Mouse (Mus musculus) left cerebral cortex, adult 8-10 months (tissue): ENCODE results near the gene Nkpd1. TPM values are rescaled to one million over a fixed set of nuclear protein-coding genes. Genes with fewer than 3 reads are reported as not detected.
A peak's percentile ranks its signal among the peaks of the same experiment; 100 is the strongest.

Experiments used
- DNase-seq, 2 experiments: peaks; one replicate each; pipeline ENCODE4 v3.0.0; 2022; ENCODE audit warnings: low spot score in 2 of 2
- total RNA-seq, 4 experiments: library from RNA; stranded (reverse); gene quantifications; 2 replicates each; pipeline ENCODE4 v1.2.4; 2022

Nkpd1 gene
- total RNA-seq, 4 experiments from 2014 or later = 0.83 to 1.7 (median 1.1) TPM

DNA sequence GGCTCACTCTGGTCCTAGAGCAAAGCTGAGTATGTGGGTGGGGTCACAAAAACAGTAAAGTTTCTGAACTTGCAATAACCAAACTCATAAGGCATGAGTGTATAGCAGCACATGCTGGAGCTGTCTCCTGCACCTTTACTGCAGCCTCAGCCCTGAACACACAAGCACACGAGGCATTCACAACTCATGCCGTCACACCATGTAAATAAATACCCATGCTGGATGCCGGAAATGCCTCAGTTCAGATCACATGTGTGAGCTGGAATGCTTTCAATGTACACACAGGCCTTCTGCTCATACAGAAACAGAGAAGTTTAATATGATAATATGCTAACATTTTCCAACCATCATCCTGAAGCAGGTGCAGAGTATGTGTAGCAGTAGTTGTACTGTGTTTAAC, 28.4 kb downstream of the Nkpd1 start:
- no peak for DNase-seq

DNA sequence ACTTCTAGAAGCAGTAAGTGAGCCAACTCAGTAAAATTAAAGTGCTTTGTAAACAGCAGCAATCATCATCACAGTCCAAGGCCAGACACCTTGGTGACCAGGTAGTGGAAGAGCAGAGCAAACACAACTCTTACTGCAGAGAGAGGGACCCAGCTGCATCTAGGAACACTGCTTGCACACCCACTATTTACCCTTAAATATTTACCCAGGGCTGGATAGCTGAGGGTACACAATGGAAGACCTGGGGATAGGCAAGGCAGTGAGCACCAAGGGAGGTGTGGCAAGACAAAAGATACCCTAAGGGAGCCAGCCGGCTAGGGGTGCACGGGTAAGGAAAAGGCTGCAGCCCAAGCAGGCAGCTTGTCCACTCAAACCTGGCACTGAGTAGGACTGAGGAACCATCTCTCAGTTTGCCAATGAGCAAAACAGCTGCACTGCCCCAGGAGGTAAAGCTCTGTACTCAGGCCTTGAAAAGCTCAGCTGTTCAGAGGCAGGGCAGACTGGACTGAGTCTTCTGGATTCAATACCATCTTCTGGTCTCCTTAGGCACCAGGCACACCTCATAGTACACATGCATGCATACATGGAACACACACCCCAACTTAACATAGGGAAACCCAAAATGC, 29.8 kb downstream of the Nkpd1 start:
- DNase-seq = no peak

GRCm38 (mm10) chr7:19549394-19549793, 31.8 kb downstream of the Nkpd1 start:
- DNase-seq = no peak

DNA sequence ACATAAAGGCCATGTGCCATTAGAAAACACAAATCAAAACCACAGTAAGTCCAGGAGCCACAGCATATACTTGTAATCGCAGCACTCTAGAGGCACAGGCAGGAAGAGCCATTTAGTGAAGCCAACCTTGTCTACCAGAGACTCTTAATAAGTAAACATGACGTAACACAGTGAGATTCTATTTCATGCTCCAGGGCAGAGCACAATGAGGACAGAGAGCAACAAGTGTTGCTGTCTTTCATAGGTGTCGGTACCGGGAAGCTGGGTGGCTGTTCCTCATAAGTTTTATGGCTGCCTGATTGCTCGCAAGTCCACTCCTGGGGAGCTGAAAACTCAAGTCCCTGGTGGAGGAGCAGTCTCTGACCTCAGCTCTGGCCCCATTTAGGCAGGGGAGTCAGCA, 34.0 kb downstream of the Nkpd1 start:
- DNase-seq = no peak

GRCm38 (mm10) chr7:19552443-19552842, 34.8 kb downstream of the Nkpd1 start:
- no peak for DNase-seq

DNA sequence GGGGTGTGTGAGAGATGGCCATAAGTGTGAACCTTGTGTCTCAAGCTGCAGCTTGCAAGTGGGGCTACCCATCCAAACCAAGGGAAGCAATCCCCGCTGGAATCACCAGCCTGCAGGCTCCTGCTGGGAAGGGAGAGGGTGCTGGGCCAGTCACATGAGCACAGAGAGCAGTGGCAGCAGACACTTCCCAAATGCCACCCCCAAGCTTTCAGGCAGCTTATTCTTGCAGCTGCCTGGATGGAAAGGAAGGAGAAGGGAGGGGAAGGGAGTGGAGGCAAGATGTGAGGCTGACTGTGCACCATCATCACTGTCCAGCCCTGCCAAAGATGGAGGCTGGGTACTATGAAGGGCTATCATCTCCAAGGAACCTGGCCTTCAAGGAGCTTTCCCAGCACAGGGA, 36.5 kb downstream of the Nkpd1 start:
- DNase-seq = peak; percentile 45 to 72

GRCm38 (mm10) chr7:19557086-19557485, 39.4 kb downstream of the Nkpd1 start:
- DNase-seq = no peak

- peak in 1 of 2 experiments; percentile 43 for DNase-seq
Measured at GRCm38 (mm10) chr7:19557982-19558900, 40.6 kb downstream of the Nkpd1 start.

- no peak for DNase-seq
Measured at GRCm38 (mm10) chr7:19558965-19559364, 41.3 kb downstream of the Nkpd1 start.

DNA sequence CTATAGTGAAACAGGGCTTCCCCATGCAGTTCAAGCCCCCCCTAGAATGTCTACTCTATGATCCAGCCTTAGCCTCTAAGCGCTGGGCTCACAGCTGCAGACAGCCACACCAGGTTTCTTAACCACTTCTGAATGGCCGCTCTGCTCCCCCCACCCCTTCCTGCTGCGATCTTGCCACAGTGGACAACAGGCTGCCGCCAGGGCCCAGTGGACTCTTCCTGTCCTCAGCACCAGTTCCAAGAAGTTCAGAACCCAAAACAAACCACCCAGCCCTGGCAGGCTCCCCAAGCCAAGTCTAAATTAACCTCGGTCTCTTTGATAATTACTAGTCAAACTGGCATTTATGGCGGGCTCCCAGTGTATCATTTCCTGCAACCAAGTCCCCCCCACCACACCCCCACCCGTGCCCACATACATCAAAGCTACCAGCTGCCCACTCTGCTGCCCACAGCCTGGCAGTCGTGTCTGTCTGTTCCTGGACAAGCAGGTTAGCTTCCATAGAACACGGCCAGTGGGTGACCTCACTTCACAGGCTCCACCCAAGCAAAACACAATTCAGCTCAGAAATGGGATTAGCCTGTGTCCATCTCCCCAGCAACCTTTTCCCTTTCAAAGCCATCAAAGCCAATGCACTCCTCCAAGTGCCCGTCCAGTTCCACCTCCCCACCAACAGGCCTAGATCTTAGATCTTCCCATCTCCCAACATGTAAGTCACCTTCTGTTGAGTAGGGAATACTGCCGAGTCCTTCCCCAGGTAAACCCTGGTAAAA, 43.0 kb downstream of the Nkpd1 start:
- DNase-seq = no peak

GRCm38 (mm10) chr7:19561431-19561764, 43.8 kb downstream of the Nkpd1 start:
- no peak for DNase-seq

DNA sequence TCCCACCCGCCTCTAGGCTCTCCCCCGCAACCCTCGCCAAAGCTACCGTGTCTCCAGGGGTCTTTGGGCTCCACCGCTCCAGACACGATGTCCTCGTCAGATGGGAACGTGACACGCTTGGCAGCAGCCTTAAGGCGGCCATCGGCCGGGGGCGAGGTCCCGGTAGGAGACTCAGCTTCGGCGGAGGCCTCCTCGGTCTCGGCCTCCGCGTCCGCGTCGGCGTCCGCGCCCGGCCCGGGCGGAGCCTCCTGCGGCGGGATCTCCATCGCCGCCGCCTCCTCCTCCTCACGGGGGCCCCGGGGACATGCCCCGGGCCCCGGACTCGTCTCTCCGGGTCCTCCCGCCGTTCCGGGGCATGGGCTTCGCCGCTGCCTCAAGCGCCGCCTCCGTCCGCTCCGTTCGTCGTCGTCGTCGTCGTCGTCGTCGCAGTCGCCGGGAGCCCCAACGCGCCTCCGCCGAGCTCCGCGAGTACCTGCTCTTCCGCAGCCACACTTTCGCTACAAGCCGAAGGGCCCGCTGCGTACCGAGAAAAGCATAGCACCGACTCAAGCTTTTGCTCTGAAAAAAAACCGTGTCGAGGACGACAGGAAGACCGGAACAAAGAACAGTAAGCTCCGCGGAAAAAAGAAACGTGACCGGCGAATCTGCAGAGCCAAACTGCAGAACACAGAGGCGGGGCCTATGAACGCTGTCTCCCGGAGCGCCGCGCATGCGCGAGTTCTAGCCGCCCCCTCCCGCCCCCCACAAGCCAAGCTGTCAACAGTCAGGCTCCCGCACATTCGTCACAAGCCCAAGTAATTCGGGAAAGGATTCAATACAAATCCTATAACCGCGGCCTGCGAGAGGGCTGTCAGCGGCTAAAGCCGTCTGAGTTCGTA, 44.4 kb downstream of the Nkpd1 start:
- DNase-seq = peak; percentile 76 to 90

GRCm38 (mm10) chr7:19562643-19563410, 45.2 kb downstream of the Nkpd1 start, which contains the start of gene Ppp1r37:
Gene Ppp1r37 (minus strand): TSS chr7:19563076.
- no peak for DNase-seq

GRCm38 (mm10) chr7:19563884-19564283, 46.2 kb downstream of the Nkpd1 start:
- no peak for DNase-seq

DNA sequence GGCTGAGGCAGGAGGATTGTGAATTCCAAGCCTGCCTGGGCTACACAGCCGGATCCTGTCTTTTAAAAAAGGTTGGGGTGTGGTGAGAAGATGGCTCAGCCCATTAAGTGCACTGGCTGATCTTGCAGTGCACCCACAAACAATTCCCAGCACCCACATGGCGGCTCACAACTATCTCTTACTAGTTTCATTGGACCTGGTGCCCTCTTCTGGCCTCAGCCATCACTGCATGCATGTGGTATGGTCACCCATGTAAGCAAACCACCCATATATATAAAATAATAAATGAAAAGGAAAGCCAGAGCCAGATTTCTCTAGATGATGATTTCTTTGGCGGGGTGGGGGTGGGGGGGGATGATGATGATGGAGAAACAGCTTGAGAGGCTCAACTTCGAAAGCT, 46.8 kb downstream of the Nkpd1 start:
- DNase-seq = no peak

DNA sequence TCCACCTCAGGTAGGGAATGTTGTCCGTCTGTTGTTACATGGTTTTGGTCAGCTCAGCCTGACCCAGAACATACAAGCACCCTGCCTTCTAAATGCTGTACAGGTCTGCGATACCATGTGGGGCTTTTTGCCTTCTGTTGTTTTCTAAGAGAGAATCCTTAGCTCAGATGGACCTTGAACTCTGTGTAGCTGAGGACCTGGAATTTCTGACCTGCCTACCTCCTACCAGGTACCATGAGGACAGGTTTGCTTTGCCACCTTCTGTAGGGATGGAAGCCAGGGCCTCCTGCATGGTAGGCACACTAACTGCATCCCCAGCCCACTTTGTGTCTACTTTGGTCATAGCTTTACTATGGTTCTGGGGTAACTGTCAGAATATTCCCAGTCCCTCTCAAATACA, 48.2 kb downstream of the Nkpd1 start:
- DNase-seq = no peak

DNA sequence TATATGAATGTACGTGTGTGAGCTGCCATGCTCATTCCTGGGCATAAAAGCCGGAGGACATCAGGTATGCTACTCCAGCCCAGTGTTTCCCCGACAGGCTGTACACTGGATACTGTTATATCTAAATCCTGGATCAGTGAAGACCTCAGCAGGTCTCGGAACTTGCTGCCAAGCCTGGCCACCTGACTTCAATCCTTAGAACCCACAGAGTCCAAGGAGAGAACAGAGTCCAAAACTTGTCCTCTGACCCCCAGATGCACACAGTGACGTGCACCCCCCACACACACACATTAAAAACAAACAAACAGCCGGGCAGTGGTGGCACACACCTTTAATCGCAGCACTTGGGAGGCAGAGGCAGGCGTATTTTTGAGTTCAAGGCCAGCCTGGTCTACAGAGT, 49.8 kb downstream of the Nkpd1 start:
- no peak for DNase-seq

- DNase-seq = no peak
Measured at GRCm38 (mm10) chr7:19569647-19570046, 52.0 kb downstream of the Nkpd1 start.

GRCm38 (mm10) chr7:19572926-19573775, 55.5 kb downstream of the Nkpd1 start:
- peak; percentile 59 to 62 for DNase-seq
